Mouse (Mus musculus): Measurements from ENCODE around the gene Hs3st6. TPM values are rescaled to one million over a fixed set of nuclear protein-coding genes. Genes with fewer than 3 reads are reported as not detected.

Gene Hs3st6
- polyA plus RNA-seq, 1 experiment from 2014 or later, result 0.28 TPM

DNA sequence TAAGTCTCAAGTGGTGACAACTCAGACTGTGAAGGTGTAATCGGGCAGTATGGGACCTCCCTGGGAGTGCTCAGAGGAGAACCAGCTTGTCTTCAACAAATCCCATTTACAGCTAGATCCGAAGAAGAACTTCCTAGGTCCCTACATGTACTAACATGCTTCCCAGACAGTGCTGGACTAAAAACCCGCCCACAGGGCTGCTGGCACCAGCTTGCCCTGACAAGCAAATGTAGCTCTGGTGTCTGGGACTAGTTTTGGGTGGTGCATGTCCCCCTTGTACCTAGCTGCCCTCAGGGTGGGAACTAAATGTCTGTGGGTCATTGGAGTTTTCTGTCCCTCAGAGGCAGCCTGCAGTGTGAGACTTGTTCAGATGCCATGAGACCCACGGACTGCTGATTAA, 1.3 kb upstream of the Hs3st6 start:
- H3K4me3 ChIP-seq (ENCODE audit: low read length), result no peak overlapping the region
- H3K27me3 ChIP-seq (replicated peaks; ENCODE audit: control insufficient read depth, insufficient read depth, low read length), result peaks cover 49% of the 10 kb centered on the region
- H3K9me3 ChIP-seq (ENCODE audit: control insufficient read depth, low read length), result no peaks in the 10 kb centered on the region
- peaks cover 16% of the 10 kb centered on the region; the same call in 1 of the 2 replicates for H3K4me1 ChIP-seq (ENCODE audit: control insufficient read depth, insufficient read depth, low read length)
- H3K4me2 ChIP-seq (ENCODE audit: low read depth, low read length), result no peak overlapping the region
- no peak for ATAC-seq
- H3K27ac ChIP-seq (ENCODE audit: low read length), result no peak overlapping the region
- no peaks in the 10 kb centered on the region for H3K36me3 ChIP-seq (ENCODE audit: control insufficient read depth, insufficient read depth, low read length)
- no peak overlapping the region for H3K9ac ChIP-seq (ENCODE audit: low read depth, low read length)
- WGBS, result 20% methylated on average over 4 of the region's 4 CpGs

DNA sequence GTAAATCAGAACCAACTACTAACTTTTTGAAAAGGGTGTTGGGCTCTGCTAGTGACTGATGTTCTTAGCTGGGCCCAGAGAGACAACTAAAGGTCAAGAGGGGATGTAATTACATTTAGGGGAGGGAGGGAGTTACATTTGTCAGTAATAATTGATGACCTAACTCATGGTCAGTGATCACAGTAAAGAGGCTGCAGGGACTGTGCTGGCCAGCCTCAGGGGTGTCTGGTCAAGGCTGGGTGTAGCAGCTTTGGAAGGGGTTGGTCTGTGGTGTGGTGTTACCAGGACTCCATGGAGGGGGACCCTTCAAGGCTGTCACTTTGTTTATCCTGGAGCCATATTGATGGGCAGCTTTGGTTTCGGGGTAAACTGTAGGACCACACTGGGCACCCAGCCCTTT, 4.6 kb downstream of the Hs3st6 start:
- Histone ChIP-seq H3K27me3 (replicated peaks; ENCODE audit: control insufficient read depth, insufficient read depth, low read length) (peaks cover 27% of the 10 kb centered on the region), H3K4me1 (ENCODE audit: control insufficient read depth, insufficient read depth, low read length) (peaks cover 6% of the 10 kb centered on the region; the same call in 1 of the 2 replicates), H3K36me3 (ENCODE audit: control insufficient read depth, insufficient read depth, low read length) (no peaks in the 10 kb centered on the region), H3K9me3 (ENCODE audit: control insufficient read depth, low read length) (no peaks in the 10 kb centered on the region), H3K9ac (ENCODE audit: low read depth, low read length) (no peak overlapping the region), H3K4me2 (ENCODE audit: low read depth, low read length) (no peak overlapping the region), H3K4me3 (ENCODE audit: low read length) (no peak overlapping the region), H3K27ac (ENCODE audit: low read length) (no peak overlapping the region)
- ATAC-seq, result no peak
- whole genome bisulfite sequencing, result 80% methylated on average over 1 of the region's 1 CpGs

DNA sequence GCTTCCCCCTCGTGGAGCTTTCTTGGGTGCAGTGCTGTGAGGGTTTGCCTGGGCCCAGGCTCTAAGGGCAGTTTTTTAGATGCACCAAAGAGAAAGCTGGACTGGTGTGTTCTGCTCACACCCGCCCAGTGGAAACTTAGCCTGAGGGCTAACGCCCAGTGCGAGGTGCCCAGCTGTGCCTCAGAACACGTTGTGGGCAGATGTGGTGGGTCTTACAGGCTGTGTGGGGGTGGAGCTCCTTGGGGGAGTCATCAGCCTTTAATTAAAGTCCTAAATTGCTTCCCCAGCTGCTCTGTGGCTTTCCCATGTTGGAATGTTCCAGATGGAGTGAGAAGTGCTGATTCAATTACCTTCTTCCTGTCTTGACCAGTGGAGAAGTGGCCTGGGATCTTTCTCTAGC, 8.3 kb downstream of the Hs3st6 start:
- H3K9ac ChIP-seq (ENCODE audit: low read depth, low read length), result no peak overlapping the region
- H3K4me1 ChIP-seq (ENCODE audit: control insufficient read depth, insufficient read depth, low read length), result peaks cover 1% of the 10 kb centered on the region; the same call in 1 of the 2 replicates
- no peak overlapping the region for H3K4me3 ChIP-seq (ENCODE audit: low read length)
- H3K27me3 ChIP-seq (replicated peaks; ENCODE audit: control insufficient read depth, insufficient read depth, low read length), result no peaks in the 10 kb centered on the region
- H3K9me3 ChIP-seq (ENCODE audit: control insufficient read depth, low read length), result no peaks in the 10 kb centered on the region
- 59% methylated on average over 5 of the region's 5 CpGs for WGBS
- H3K27ac ChIP-seq (ENCODE audit: low read length), result no peak overlapping the region
- no peak overlapping the region for H3K4me2 ChIP-seq (ENCODE audit: low read depth, low read length)
- no peaks in the 10 kb centered on the region for H3K36me3 ChIP-seq (ENCODE audit: control insufficient read depth, insufficient read depth, low read length)
- no peak for ATAC-seq

DNA sequence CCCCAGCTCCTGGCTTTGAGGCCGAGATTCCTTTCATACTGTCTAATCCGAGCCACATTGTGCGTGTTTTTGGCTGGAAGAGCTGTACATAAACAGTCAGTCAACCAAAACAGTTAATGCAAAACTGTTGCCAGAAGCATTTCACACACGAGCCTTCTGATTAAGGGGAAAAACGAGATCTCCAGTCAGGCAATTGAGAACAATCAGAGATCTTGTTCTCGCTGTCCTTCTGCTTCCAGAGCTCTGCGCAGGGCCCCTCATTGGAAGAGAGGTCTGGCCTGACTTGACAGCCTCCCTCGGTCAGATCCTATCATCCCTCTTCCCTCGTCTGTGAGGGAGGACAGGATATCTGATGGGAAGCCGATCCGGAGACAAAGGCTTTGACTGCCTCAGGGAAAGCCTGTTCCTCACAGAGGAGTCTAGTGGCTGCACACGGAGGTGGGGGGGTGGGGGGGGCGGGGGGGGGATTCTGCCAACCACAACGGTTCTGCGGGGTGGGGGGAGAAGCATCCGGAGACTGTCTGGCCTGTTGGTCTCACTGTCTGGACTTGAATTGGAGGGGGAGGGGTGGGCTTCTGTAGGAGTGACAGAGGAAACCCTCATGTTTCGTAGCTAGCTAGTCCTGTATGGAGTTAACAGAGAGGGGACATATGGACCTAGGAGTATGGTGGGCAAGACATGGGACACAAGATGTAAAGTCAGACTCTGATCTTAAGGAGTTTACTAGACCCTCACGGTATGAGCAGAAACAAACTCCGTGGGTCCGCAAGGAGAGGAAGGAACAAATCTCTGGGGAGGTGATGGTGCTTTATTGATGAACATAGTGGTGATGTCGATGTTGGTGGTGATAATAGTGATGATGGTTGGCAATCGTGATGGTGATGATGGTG, 12.5 kb downstream of the Hs3st6 start:
- H3K27me3 ChIP-seq (replicated peaks; ENCODE audit: control insufficient read depth, insufficient read depth, low read length), result 0 out of 2 replicates have a peak, but pooled peaks cover 4% of the 10 kb centered on the region
- peaks cover 5% of the 10 kb centered on the region; the same call in 1 of the 2 replicates for H3K4me1 ChIP-seq (ENCODE audit: control insufficient read depth, insufficient read depth, low read length)
- H3K4me3 ChIP-seq (ENCODE audit: low read length), result no peak overlapping the region
- no peaks in the 10 kb centered on the region for H3K36me3 ChIP-seq (ENCODE audit: control insufficient read depth, insufficient read depth, low read length)
- WGBS, result 48% methylated on average over 21 of the region's 22 CpGs
- H3K9me3 ChIP-seq (ENCODE audit: control insufficient read depth, low read length), result no peaks in the 10 kb centered on the region
- H3K4me2 ChIP-seq (ENCODE audit: low read depth, low read length), result no peak overlapping the region
- 0 out of 2 replicates have a peak overlapping the region, but pooled peaks have one; percentile 2 for H3K9ac ChIP-seq (ENCODE audit: low read depth, low read length)
- no peak; the same call in 1 of the 2 replicates for ATAC-seq
- peak overlapping the region; percentile 15; the same call in 1 of the 2 replicates for H3K27ac ChIP-seq (ENCODE audit: low read length)

DNA sequence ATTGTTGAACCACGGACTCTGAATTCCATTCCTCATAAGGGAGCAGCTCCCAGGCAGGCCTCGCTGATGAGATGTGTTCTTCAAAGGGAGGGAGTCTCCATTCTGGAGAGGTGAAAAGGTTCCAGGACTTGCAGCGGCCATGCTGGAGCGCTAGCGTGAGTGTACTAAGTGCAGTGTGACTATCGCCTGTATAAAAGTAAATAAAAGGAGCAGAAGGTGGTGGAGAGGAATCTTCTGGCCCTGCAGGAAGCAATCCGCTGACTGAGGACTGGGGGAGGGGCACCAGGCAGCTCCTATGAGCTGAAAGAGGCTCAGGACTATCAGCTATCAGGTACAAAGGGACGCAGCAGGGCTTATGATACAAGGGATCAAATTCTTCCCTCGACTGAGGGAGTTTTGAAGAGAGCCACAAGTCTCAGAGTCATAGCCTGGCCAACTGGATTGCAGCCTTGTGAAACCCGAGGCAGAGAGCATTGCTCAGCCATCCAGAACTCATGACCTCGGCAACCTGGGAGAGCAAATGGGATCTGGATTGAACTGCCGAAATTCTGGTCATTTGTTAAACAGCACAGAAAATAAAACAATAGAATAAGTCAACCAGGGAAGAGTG, 13.6 kb downstream of the Hs3st6 start:
- 0 out of 2 replicates have a peak, but pooled peaks cover 4% of the 10 kb centered on the region for H3K27me3 ChIP-seq (replicated peaks; ENCODE audit: control insufficient read depth, insufficient read depth, low read length)
- H3K27ac ChIP-seq (ENCODE audit: low read length), result no peak overlapping the region
- no peak overlapping the region for H3K4me3 ChIP-seq (ENCODE audit: low read length)
- ATAC-seq, result no peak
- no peak overlapping the region for H3K4me2 ChIP-seq (ENCODE audit: low read depth, low read length)
- H3K9ac ChIP-seq (ENCODE audit: low read depth, low read length), result no peak overlapping the region
- peaks cover 5% of the 10 kb centered on the region; the same call in 1 of the 2 replicates for H3K4me1 ChIP-seq (ENCODE audit: control insufficient read depth, insufficient read depth, low read length)
- H3K36me3 ChIP-seq (ENCODE audit: control insufficient read depth, insufficient read depth, low read length), result no peaks in the 10 kb centered on the region
- H3K9me3 ChIP-seq (ENCODE audit: control insufficient read depth, low read length), result no peaks in the 10 kb centered on the region
- WGBS, result 23% methylated on average over 12 of the region's 12 CpGs

DNA sequence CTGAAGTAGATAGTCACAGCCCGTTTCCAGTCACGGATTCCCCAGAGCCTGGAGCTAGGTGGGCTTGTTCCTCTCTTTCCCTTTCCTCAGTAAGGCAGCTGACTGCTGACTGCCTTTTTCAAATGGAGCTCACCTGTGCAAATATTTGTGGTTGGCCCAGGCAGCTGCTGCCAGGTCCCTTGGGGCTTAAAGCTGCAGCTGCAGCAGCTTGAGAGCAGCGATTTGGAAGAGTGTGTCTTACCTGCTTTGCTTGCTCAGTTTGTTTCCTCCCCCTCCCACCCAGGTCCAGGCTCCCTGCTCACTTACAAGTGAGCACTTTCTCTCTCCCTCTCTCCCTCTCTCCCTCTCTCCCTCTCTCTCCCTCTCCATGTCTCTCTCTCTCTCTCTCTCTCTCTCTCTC, 16.4 kb downstream of the Hs3st6 start:
- H3K4me1 ChIP-seq (ENCODE audit: control insufficient read depth, insufficient read depth, low read length), result peaks cover 5% of the 10 kb centered on the region; the same call in 1 of the 2 replicates
- WGBS, result 29% methylated on average over 3 of the region's 3 CpGs
- no peak overlapping the region for H3K9ac ChIP-seq (ENCODE audit: low read depth, low read length)
- H3K4me3 ChIP-seq (ENCODE audit: low read length), result no peak overlapping the region
- H3K4me2 ChIP-seq (ENCODE audit: low read depth, low read length), result no peak overlapping the region
- H3K27ac ChIP-seq (ENCODE audit: low read length), result no peak overlapping the region
- 0 out of 2 replicates have a peak, but pooled peaks cover 4% of the 10 kb centered on the region for H3K27me3 ChIP-seq (replicated peaks; ENCODE audit: control insufficient read depth, insufficient read depth, low read length)
- no peaks in the 10 kb centered on the region for H3K9me3 ChIP-seq (ENCODE audit: control insufficient read depth, low read length)
- no peak for ATAC-seq
- H3K36me3 ChIP-seq (ENCODE audit: control insufficient read depth, insufficient read depth, low read length), result no peaks in the 10 kb centered on the region

DNA sequence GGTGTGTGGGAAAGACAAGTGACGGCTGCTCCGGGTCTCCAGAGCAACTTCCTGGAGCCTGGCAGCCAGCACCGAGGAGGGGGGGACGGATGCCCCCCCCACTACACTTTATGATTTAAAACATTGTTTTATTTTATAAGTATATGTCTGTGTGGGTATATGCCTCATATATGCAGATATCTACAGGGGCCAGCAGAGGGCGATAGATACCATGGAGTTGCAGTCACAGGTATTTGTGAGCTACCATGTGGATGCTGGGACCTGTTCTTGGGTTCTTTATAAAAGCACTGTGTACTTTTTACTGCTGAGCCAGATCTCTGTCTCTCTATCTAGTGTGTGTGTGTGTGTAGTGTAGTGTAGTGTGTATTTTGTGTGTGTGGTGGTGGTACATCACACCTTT, 20.5 kb downstream of the Hs3st6 start:
- H3K36me3 ChIP-seq (ENCODE audit: control insufficient read depth, insufficient read depth, low read length), result no peaks in the 10 kb centered on the region
- no peaks in the 10 kb centered on the region for H3K4me1 ChIP-seq (ENCODE audit: control insufficient read depth, insufficient read depth, low read length)
- 73% methylated on average over 5 of the region's 5 CpGs for WGBS
- H3K27me3 ChIP-seq (replicated peaks; ENCODE audit: control insufficient read depth, insufficient read depth, low read length), result 0 out of 2 replicates have a peak, but pooled peaks cover 4% of the 10 kb centered on the region
- no peak overlapping the region for H3K9ac ChIP-seq (ENCODE audit: low read depth, low read length)
- H3K4me3 ChIP-seq (ENCODE audit: low read length), result no peak overlapping the region
- H3K9me3 ChIP-seq (ENCODE audit: control insufficient read depth, low read length), result no peaks in the 10 kb centered on the region
- no peak overlapping the region for H3K27ac ChIP-seq (ENCODE audit: low read length)
- H3K4me2 ChIP-seq (ENCODE audit: low read depth, low read length), result no peak overlapping the region
- ATAC-seq, result no peak

DNA sequence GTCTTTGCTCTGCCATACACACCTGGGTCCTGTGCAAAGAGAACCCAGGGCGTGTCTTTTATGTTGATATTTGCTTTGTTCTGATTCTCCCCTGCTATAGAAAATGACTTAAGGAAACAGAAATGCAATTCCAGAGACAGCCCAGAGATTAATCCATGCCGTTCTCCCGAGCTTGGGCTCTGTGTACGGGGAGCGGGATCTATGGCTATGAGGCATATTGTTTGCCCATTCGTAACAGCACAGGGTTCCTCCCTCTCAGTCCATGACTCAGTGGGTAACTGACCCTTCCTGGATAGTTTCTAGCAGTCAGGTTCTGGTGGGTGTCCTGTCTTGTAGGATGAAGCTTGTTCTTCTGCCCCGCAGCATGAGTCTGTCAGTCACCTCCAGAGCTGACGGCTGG, 22.4 kb downstream of the Hs3st6 start:
- Histone ChIP-seq H3K4me3 (ENCODE audit: low read length) (no peak overlapping the region), H3K4me2 (ENCODE audit: low read depth, low read length) (no peak overlapping the region), H3K9me3 (ENCODE audit: control insufficient read depth, low read length) (no peaks in the 10 kb centered on the region), H3K36me3 (ENCODE audit: control insufficient read depth, insufficient read depth, low read length) (no peaks in the 10 kb centered on the region), H3K27ac (ENCODE audit: low read length) (no peak overlapping the region), H3K9ac (ENCODE audit: low read depth, low read length) (no peak overlapping the region), H3K4me1 (ENCODE audit: control insufficient read depth, insufficient read depth, low read length) (no peaks in the 10 kb centered on the region), H3K27me3 (replicated peaks; ENCODE audit: control insufficient read depth, insufficient read depth, low read length) (no peaks in the 10 kb centered on the region)
- no peak for ATAC-seq
- WGBS, result 64% methylated on average over 8 of the region's 8 CpGs

DNA sequence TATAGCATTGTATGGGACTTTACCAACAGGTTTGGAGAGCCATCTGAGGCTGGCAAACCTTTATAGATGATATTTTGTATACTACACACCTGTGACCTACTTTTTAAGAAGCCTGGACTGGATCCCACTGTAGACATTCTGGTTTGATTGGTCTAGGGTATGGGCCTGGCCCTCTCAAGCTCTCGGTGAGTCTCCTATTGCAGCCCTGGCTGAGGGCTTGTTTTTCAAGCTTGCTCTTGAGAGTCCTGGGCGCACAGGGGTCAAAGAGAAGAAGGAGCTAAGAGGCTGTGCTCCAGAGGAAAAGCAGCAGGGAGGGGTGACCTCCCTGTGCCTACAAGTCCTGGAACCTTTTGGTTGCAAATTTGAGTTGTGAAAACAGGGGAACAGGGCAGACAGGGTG, 24.3 kb downstream of the Hs3st6 start:
- ATAC-seq, result no peak
- WGBS, result 78% methylated on average over 2 of the region's 2 CpGs
- no peaks in the 10 kb centered on the region for H3K9me3 ChIP-seq (ENCODE audit: control insufficient read depth, low read length)
- no peak overlapping the region for H3K27ac ChIP-seq (ENCODE audit: low read length)
- H3K27me3 ChIP-seq (replicated peaks; ENCODE audit: control insufficient read depth, insufficient read depth, low read length), result no peaks in the 10 kb centered on the region
- no peak overlapping the region for H3K4me3 ChIP-seq (ENCODE audit: low read length)
- no peak overlapping the region for H3K9ac ChIP-seq (ENCODE audit: low read depth, low read length)
- no peak overlapping the region for H3K4me2 ChIP-seq (ENCODE audit: low read depth, low read length)
- no peaks in the 10 kb centered on the region for H3K4me1 ChIP-seq (ENCODE audit: control insufficient read depth, insufficient read depth, low read length)
- no peaks in the 10 kb centered on the region for H3K36me3 ChIP-seq (ENCODE audit: control insufficient read depth, insufficient read depth, low read length)
